Mouse (Mus musculus): ENCODE data around the gene Ip6k3. TPM values are rescaled to one million over a fixed set of nuclear protein-coding genes. Genes with fewer than 3 reads are reported as not detected.

Ip6k3 gene
- 0.37 TPM in 1 of 2 replicates, not detected in the other for total RNA-seq (2017)

GRCm38 (mm10) chr17:27167545-27167944 is at the start of gene Ip6k3:
Gene Ip6k3, minus strand, starts transcription at chr17:27167795.
- ATAC-seq (ENCODE audit: extremely low read depth, insufficient number of reproducible peaks, low FRiP score, poor library complexity, severe bottlenecking) = no peak

DNA sequence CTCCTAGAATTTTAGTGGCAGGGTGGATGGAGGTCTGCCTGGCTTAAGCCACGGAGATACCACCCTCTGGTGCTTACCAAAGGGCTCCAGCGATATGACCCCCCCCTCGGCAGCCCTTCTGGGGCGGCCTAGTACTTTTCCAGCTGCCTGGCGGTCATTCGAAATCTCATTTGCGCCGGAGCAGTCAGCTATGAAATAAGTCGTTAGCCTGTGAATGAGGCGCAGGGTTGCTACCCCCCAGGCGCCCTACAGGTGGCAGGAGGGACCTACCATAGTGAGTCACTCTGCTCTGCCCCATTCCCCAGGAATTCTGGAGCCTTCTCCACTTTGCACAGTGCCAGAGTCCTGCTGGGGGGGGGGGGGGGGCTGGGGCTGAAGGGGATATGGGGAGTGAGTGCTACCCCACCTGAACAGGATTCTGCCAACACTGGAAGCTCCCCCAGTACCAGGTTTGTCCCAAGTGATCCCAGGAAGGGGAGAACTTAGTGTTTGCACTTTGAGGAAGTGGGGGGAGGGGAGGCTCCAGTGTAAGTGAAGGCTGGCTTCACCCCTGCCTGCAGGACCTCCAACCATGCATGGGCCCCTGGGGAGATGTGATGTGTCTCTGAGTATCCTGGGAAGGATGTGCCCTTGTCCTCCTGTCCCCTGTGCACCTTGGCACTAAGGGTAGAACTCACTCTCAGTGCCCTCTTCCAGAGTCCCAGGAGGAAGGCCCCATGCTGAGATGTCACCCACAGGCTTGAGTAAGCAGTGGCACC is 45.4 kb upstream of the Ip6k3 start:
- no peak for ATAC-seq (ENCODE audit: extremely low read depth, insufficient number of reproducible peaks, low FRiP score, poor library complexity, severe bottlenecking)

GRCm38 (mm10) chr17:27212006-27212405 is 44.4 kb upstream of the Ip6k3 start:
- no peak for ATAC-seq (ENCODE audit: extremely low read depth, insufficient number of reproducible peaks, low FRiP score, poor library complexity, severe bottlenecking)

DNA sequence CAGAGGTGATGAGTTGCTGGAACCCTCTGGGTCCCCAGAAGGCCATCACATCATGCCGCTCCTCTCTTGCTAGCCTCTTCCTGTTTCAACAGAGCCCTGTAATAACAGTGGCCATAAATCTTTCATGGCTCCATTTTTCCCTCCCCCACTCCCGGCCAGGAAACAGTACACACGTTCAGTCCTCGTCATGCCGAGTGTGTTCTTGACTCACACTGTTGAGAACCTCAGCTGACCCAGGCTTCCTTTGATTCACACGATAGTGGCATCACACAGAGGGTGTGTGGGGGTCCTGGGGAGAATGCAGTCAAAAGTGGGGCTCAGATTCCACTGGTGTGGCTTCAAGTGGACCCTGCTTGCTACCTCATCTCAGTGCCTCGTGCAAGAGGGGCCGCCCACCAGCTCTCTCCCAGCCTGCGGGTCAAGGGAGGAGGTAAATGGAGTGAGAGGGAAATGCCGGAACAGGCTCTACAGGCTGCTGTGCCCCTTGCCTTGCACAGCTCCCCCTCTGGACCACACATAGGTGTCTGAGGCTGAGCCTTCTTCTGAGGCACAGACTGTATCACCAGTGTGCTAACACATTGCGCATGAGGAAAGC is 39.6 kb upstream of the Ip6k3 start:
- no peak for ATAC-seq (ENCODE audit: extremely low read depth, insufficient number of reproducible peaks, low FRiP score, poor library complexity, severe bottlenecking)

- ATAC-seq (ENCODE audit: extremely low read depth, insufficient number of reproducible peaks, low FRiP score, poor library complexity, severe bottlenecking) = peak; percentile 96
Observed at GRCm38 (mm10) chr17:27204075-27204909, 36.7 kb upstream of the Ip6k3 start, which contains the start of gene Lemd2. Gene Lemd2, minus strand, starts transcription at chr17:27204469.

DNA sequence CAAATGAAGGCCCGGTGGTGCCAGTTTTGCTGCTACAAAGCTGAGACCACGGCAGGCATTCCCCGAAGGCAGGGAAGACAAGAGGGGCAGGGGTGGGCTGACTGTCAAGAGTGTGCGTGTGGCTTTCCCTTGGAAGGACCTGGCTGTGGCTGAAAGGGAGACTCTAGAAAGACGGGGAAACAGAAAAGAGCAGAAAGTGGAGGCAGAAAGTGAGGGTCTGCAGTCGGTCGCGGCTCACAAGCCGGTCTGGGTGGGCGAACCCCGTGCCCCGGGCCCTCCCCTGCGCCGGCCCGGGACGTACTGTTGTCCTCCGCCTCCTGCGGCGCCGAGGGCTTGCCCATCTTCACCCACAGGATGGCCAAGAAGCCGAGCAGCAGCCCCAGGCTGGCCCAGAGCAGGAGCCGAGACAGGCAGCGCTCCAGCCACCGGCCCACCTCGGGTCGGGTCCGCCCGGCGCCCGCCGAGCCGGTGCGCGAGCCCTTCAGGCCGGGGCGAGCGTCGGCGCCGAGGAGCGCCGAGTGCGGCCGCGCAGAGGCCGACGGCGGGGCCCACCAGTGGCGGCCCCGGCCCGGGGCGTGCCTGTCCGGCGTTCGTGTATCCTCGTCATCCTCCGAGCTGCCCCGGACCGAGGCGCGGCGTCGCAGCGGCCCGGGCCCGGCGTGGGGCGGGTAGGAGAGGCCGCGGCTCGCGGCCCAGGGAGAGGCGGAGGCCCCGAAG is 35.9 kb upstream of the Ip6k3 start:
- ATAC-seq (ENCODE audit: extremely low read depth, insufficient number of reproducible peaks, low FRiP score, poor library complexity, severe bottlenecking) = no peak

DNA sequence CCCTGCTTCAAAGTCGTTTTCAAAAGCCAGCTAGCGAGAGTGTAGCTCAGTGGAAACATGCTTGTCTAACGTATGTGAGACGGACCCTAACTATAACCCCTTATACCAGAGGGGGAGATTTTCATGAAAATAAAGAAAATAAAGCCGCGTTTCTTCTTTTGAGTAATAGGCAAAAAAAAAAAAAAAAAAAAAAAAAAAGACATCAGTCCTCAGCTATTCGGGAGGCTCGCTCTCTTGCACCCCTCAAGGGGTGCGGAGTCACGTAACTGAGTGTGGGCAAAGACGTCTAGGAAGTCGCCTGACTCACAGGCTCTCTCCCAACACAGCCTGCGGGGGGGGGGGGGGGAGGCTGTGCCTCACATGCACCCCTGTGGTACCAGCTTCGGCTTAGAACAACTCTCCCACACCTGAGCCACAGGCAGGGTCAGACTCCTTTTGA is 35.3 kb upstream of the Ip6k3 start:
- no peak for ATAC-seq (ENCODE audit: extremely low read depth, insufficient number of reproducible peaks, low FRiP score, poor library complexity, severe bottlenecking)

DNA sequence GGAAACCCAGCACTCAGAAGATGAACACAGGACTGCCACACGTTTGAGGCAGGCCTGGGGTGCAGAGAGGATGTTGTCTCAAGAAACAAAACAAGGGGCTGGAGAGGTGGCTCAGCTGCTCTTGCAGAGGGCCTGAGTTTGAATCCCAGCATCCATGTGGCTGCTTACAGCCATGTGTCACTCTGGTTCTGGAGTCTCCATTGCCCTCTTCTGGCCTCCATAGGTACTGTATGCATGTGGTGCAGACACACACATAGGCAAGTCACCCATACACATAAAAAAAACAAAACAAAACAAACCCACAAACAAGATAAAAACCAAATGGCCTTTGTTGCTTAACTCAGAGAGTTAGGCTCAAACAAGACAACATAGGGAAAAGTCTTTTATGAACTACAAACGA is 34.4 kb upstream of the Ip6k3 start:
- ATAC-seq (ENCODE audit: extremely low read depth, insufficient number of reproducible peaks, low FRiP score, poor library complexity, severe bottlenecking) = no peak

- no peak for ATAC-seq (ENCODE audit: extremely low read depth, insufficient number of reproducible peaks, low FRiP score, poor library complexity, severe bottlenecking)
Observed at GRCm38 (mm10) chr17:27200801-27201200, 33.2 kb upstream of the Ip6k3 start.

DNA sequence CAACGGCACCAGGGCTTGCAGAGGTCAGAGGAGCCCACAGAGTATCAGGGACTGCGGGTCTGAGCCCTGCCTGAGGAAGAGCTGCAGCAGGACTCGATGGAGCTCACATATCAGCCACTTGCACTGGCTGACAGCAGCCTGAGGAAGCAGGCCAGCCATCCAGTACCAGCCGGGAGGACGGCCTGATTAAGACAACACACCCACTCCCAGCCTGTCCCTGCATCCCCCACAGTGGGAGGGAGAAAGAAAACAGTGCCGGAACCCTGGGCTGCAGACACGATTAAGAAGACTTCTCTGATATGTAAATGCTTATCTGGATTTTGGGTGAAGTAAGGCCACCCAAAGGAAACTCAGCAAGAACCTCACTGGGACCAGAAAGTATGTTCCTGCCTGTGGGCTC is 32.3 kb upstream of the Ip6k3 start:
- no peak for ATAC-seq (ENCODE audit: extremely low read depth, insufficient number of reproducible peaks, low FRiP score, poor library complexity, severe bottlenecking)

DNA sequence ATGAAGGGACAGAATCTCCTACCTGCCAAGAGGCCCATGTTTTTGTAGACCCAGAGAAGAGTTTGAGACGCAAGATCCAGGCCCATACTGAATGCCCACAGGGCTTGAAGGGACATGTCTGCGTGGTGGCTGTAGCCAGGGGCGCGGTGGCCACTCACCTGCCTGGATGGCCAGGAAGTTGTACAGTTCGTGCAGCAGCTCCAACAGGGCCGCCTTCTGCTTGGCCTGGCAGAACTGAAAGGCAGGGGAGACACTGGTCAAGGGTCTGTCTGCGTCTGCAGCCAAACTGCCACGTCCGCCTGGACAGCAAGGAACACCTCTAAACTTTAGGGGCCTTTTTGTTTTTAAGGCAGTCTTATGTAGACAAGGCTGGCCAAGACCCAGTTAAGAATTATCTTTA is 31.6 kb upstream of the Ip6k3 start:
- no peak for ATAC-seq (ENCODE audit: extremely low read depth, insufficient number of reproducible peaks, low FRiP score, poor library complexity, severe bottlenecking)

GRCm38 (mm10) chr17:27196206-27196605 is 28.6 kb upstream of the Ip6k3 start:
- no peak for ATAC-seq (ENCODE audit: extremely low read depth, insufficient number of reproducible peaks, low FRiP score, poor library complexity, severe bottlenecking)

DNA sequence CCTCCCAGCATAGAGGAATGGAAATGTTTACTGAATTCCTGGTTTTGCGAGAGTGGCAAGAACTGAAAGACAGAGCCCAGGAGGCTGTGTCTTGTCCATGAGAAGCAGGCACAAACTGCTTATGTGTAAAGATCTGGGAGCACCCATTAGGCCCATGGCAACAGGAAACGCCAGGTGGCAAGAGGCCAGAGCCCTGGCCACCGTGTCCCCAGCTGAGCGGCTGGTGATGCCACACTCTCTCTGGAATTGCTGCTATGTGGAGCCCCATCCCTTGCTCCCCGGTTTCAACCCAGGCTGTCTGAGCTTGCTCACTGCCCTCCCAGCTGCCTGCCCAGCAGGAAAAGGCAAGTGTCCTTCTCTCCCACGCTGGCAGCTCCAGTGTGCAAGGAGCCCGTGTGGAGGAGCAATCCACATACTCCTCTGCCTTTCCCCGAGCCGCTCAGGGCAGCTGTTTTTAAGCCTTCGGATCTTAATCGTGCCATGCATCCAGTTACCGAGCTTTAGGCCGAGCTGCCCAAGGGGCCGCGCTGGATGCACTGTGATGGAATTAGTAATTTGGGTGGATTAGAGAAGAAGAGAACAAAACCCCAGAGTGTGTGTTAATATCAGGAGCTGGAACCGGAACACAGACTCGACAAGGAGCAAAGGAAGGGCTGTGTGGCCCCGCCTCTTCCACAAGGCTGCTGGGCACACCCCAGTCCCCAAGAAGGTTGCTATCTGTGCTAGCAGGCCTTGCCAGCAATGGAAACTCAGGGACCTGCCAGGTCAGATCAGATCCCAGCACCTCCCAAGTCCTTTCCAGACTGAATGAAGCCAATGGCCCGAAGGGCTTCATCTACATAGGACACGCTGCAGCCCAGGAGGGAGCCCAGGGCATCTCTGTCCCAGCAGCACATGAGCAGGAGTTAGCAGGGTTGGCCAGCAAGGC is 26.9 kb upstream of the Ip6k3 start:
- no peak for ATAC-seq (ENCODE audit: extremely low read depth, insufficient number of reproducible peaks, low FRiP score, poor library complexity, severe bottlenecking)

DNA sequence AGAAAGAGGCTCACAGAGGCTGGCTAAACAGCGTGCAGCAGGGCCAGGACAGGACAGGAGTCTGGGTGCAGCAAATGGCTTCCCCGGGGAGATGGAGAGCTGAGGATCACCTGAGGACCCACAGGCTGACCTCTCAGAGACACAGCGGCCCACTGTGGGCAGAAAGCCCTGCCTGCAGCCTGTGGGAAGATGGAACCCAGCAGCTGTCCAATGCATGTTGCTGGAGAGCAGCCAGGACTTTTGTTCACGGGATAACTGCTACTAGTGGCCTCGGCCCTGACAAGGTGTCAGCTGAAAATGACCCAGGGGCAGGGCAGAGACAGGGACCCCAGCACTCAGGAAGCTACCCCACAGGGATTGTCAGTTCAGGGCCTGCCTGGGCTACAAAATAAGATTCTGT is 24.2 kb upstream of the Ip6k3 start:
- no peak for ATAC-seq (ENCODE audit: extremely low read depth, insufficient number of reproducible peaks, low FRiP score, poor library complexity, severe bottlenecking)

- ATAC-seq (ENCODE audit: extremely low read depth, insufficient number of reproducible peaks, low FRiP score, poor library complexity, severe bottlenecking) = no peak
Observed at GRCm38 (mm10) chr17:27191189-27191588, 23.6 kb upstream of the Ip6k3 start.

DNA sequence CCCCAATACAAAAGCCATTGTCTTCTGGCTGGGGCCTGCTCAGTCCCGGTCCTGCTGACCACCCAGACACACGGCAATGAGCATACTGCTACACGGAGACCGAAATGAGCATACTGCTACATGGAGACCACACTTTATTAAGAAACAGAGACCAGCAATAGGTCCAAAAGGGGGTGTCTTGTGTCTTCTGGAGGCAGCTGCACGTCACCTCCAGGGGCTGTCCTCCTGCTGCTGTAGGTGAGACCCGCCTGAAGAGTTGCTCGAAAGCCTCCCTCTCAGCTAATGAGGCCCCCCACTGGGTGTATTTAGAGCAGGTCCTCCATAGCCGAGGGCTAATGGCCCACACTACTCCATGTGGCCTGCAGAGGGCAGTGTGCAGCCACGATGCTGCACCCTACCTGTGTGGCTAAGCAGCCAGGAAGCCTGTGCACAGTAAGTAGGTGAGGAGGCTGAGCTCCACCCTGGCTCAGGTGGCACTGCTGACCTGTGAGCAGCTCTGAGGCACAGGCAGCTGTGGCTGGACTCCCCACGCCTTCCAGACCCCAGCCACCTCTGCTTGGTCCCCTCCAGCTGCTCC is 22.1 kb upstream of the Ip6k3 start:
- ATAC-seq (ENCODE audit: extremely low read depth, insufficient number of reproducible peaks, low FRiP score, poor library complexity, severe bottlenecking) = peak; percentile 68

- ATAC-seq (ENCODE audit: extremely low read depth, insufficient number of reproducible peaks, low FRiP score, poor library complexity, severe bottlenecking) = no peak
Observed at GRCm38 (mm10) chr17:27188883-27189282, 21.3 kb upstream of the Ip6k3 start.

- no peak for ATAC-seq (ENCODE audit: extremely low read depth, insufficient number of reproducible peaks, low FRiP score, poor library complexity, severe bottlenecking)
Observed at GRCm38 (mm10) chr17:27187059-27187458, 19.5 kb upstream of the Ip6k3 start.
